Mouse (Mus musculus) bone marrow, adult 2 months (tissue): ENCODE measurements around the gene Ntng1. TPM values are rescaled to one million over a fixed set of nuclear protein-coding genes. Genes with fewer than 3 reads are reported as not detected.

ENCODE experiments used
- H3K27ac ChIP-seq: fragments of 200-500 bp; 2 replicates; pipeline ENCODE4 v1.5.1; 2012; ENCODE audit warnings: low read depth, mild to moderate bottlenecking, control low read depth, inconsistent platforms, low read length; ENCODE audit not compliant: control insufficient read depth, poor library complexity, insufficient read depth
- H3K4me1 ChIP-seq: fragments of 200-500 bp; 2 replicates; pipeline ENCODE4 v1.6.1; 2011; ENCODE audit warnings: low read length; ENCODE audit not compliant: control insufficient read depth, insufficient read depth
- H3K4me3 ChIP-seq: fragments of 200-500 bp; replicated peaks from 2 replicates; pipeline ENCODE3; 2011; ENCODE audit warnings: mild to moderate bottlenecking, low read depth, low read length, control low read depth; ENCODE audit not compliant: control insufficient read depth
- CTCF ChIP-seq: fragments of 200-500 bp; IDR thresholded peaks from 2 replicates; pipeline ENCODE4 v1.5.1; 2011; ENCODE audit warnings: low read length, control low read depth; ENCODE audit not compliant: control insufficient read depth, insufficient read depth
- POLR2A ChIP-seq: fragments of 200-500 bp; IDR thresholded peaks from 2 replicates; pipeline ENCODE4 v1.6.1; 2011; ENCODE audit warnings: low read depth, mild to moderate bottlenecking, control low read depth, low read length, borderline replicate concordance; ENCODE audit not compliant: control insufficient read depth
- WGBS: fragments of 180-500 bp; shearing (Covaris S2); methylation state at CpG from one replicate; pipeline ENCODE4 v1.1.7; 2018; 5-methylcytosine and 5-hydroxymethylcytosine counted together
- polyA plus RNA-seq: library from polyadenylated mRNA; stranded (reverse); fragments of >200 nt; gene quantifications from 2 replicates; pipeline ENCODE4 v1.2.4, GENCODE M21; 2011; ENCODE audit warnings: low replicate concordance; ENCODE audit not compliant: missing spikeins, insufficient read depth, insufficient read length

Gene Ntng1
- polyA plus RNA-seq, 1 experiment, result not detected

DNA sequence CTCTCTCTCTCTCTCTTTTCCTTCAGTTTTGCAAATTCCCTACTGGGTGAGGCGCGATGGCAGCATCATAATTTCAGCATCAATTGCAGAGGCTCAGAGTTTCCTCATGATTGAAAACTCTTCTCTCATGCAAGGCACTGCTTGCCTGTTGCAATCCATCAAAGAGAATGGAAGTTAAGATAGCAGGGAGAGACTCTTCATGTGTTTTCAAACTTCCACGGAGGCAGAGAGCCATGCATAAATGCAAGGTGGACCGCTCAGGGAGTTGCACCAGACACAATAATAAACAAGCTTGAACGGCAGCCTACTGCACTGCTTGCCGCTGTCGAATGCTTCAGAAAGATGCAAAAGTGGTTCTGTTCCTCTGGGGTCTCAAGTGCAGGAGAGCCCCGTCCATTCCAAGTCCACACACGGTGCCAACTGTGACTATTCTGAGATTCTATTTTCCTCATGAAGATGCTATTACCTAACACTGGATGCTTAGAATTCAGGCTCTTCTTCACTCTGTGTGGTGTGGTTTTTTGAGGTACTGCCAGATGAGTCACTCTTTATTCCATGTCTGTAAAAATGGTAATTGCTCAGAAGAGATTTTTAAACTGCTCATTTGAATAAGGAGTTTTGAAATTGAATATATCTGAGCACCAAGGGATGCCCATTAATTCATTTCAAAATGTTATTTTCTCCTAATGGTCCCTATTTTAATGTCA lies 289.2 kb downstream of the Ntng1 start:
- Histone ChIP-seq H3K4me1 (no peaks in the 10 kb centered on the region), H3K4me3 (no peak overlapping the region), H3K27ac (no peak overlapping the region)
- TF ChIP-seq CTCF, result no peak
- no peak for TF ChIP-seq POLR2A
- 84% methylated on average over 9 of the region's 9 CpGs for WGBS

DNA sequence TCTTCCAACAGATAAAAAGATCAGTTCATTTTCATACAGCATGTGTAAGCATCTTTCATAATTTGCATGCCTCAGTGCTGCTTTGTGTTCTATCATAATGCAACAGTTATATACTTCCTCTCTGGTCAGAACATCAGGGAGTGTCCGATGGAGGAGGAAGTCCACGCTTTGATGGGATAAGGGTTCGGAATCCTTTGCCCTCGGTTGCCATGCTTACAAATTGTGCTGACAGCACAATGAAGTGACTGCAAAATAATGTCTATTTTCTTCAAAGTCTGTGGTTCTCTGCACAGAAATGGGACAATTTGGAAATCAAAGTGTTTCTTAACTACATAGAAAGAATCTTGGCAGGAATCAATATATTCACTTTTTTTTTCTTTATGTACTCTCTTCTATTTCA lies 297.2 kb downstream of the Ntng1 start:
- no peak overlapping the region for H3K27ac ChIP-seq
- 74% methylated on average over 4 of the region's 4 CpGs for WGBS
- H3K4me1 ChIP-seq, result no peaks in the 10 kb centered on the region
- no peak for TF ChIP-seq CTCF
- TF ChIP-seq POLR2A, result no peak
- H3K4me3 ChIP-seq, result no peak overlapping the region

DNA sequence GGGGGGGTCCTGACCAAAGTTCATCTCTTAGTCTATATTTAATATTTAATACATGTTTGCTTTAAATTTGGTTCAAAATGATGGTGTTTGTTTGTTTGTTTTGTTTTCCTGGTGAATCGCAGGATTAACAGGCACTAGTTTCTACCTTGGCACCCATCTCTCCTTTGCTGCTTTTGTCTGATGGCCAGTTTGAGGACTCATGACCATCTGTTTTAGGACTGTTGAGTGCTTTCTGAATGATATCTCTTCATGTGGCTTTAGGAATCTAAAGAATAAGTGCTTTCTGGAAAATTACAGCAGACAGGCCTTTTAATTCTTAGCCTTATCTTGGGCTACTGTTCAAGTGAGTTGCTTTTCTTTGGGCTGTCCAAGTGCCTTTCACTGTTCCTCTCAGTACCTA lies 318.0 kb downstream of the Ntng1 start:
- no peaks in the 10 kb centered on the region for H3K4me1 ChIP-seq
- WGBS, result 88% methylated on average over 1 of the region's 1 CpGs
- H3K27ac ChIP-seq, result no peak overlapping the region
- H3K4me3 ChIP-seq, result no peak overlapping the region
- TF ChIP-seq POLR2A (no peak), CTCF (no peak)

DNA sequence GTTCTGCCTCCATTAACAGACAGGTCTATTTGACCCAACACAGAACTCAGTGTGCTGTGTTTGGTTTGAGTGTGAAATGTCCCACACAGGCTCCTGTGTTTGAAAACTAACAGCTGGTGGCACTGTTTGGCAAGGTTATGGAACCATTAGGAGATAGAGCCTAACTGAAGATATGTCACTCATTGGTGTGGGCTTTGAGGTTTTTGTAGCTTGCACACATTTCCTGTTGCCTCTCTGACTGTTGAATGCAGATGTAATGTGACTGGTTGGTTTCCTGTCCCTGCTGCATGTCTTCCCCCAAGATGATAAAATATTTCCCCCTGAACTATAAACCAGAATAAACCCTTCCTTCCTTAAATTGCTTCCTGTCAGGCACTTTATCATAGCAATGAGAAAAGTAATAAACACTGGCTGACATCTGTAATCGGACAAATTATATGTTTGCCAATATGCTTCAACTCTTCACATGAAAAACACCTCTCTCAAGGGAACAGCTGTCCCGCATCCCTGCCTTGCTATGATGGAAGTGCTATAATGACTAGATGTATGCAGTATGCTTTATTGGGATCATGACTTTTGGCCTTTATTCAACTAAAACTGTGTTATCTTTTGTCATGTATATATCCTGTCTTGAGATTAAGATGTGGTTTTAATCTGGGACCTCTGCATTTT lies 320.9 kb downstream of the Ntng1 start:
- TF ChIP-seq CTCF (no peak), POLR2A (no peak)
- no peaks in the 10 kb centered on the region for H3K4me1 ChIP-seq
- no peak overlapping the region for H3K27ac ChIP-seq
- 43% methylated on average over 2 of the region's 2 CpGs for WGBS
- H3K4me3 ChIP-seq, result no peak overlapping the region

DNA sequence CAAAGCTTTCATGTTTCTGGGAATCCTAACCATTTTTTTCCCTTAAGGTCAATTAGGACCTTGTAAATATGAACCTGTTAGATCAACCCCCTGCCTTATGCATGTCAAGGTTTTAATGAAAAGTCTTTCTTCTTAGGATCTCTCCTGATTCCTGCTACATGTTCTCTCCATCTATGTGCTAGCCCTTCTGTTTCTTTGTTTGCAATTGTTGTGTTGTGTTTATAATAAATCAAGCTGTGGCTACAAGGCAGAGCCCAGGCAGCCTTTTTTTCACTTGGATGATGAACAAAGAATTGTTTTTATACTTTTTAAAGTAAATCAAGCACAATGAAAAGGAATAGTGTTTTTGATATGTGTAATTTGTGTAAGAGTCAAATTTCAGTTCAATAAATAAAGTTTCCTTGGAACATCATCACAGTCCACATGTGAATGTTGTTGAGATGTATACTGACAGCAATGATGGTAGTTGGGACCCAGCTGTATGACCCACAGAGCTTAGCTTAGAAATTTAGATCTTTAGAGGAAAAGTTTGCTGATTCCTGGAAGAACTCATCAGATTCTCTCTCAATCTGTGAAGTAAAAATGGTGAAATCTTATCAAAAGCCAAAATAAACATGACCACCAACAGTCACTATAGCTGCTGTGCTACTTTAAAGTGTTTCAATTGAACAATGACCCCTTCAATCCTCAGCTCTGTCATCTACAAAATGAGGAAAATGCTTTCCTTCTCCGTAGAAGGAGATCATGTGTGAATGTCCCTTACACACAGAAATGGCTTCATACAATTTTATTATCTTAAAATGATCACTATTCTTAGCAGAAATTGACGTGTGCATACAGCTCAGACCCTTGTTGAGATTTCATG lies 324.8 kb downstream of the Ntng1 start:
- 81% methylated on average over 2 of the region's 2 CpGs for WGBS
- H3K4me3 ChIP-seq, result no peak overlapping the region
- no peaks in the 10 kb centered on the region for H3K4me1 ChIP-seq
- TF ChIP-seq CTCF (no peak), POLR2A (no peak)
- no peak overlapping the region for H3K27ac ChIP-seq

DNA sequence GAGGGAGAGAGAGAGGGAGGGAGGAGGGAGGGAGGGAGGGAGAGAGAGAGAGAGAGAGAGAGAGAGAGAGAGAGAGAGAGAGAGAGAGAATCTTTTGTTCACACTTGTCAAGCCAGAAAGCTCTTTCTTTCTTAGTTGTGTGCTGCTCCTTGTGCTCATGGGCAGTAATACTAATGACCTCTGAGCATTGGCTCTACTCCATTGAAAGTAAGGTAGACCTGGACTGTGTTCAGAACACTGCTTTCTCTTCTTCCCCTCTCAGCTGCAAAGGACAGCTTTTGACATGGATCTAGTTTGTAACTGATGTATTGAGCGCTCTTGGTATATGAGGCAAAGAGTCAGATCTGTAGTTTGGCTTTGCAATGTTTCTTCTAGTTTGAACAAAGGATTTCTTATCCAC lies 334.7 kb downstream of the Ntng1 start:
- Histone ChIP-seq H3K4me3 (no peak overlapping the region), H3K4me1 (no peaks in the 10 kb centered on the region), H3K27ac (no peak overlapping the region)
- WGBS, result 82% methylated on average over 1 of the region's 1 CpGs
- no peak for TF ChIP-seq POLR2A
- no peak for TF ChIP-seq CTCF

DNA sequence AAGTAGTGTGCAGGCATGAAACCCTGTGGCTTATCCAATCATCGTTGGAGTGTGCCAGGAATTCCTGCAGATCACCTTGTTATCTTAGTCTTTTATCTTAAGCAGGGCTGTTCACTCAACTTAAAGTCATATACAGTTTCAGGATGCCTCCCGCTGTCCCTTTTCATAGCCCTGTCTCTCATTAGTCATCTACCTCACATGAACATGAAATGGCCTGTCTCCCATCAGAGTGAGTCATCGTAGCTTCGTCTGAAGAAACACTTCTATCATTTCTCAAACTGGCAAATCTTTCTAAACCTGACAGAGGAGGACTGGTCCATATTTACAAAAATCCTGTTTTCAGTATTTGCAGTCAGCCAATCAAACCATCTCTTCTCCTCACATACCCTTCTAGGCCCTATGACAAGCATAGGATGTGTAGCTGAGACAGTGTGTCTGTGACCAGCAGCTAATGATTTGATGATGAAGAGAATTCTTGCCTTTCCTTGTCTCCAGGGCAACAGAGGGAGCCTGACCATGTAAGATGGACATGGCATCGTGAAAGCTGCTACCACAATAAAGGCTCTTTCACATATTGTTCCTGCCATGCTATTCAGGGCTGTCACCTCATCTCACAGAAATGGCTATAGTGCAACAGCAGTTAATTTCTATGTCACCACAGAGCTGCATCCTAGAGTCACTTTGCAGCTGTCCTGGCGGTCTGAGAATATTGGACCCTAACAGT lies 336.4 kb downstream of the Ntng1 start:
- H3K4me3 ChIP-seq, result no peak overlapping the region
- TF ChIP-seq POLR2A, result no peak
- TF ChIP-seq CTCF, result no peak
- 72% methylated on average over 6 of the region's 6 CpGs for WGBS

DNA sequence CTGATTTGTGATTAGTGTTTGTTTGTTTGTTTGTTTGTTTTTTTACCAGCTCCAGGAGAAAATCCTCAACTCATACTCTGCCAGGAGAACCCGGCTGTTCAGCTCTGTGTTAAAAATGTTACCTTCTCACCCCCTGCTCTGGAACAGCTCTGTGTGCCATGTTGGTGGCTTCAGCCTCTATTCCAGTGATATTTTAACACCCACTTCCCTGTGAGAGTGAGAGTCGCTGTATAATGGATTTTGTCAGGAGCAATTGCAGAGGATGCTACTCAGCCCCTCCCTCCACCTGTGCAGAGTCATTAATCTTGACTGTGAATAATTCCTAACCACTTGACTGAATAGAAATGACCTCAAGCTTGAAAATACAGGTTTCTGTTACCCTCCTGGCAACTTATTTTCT lies 339.7 kb downstream of the Ntng1 start:
- WGBS, result 61% methylated on average over 2 of the region's 2 CpGs

More for the DNA sequence above, 336.4 kb downstream of the Ntng1 start:
- Histone ChIP-seq H3K27ac (no peak overlapping the region), H3K4me1 (no peaks in the 10 kb centered on the region)

More for the DNA sequence above, 339.7 kb downstream of the Ntng1 start:
- no peak overlapping the region for H3K4me3 ChIP-seq
- no peak overlapping the region for H3K27ac ChIP-seq
- TF ChIP-seq CTCF (no peak), POLR2A (no peak)
- no peaks in the 10 kb centered on the region for H3K4me1 ChIP-seq
